Mouse (Mus musculus): ENCODE measurements around the gene Gm5591.
"Not testable (repeated sequence)": the region's sequence is repeated elsewhere in the genome, so short reads cannot be mapped to it uniquely, and the experiment has no call there.

Gm5591 gene
- long read RNA-seq, experiment 1, result 0 reads
- long read RNA-seq, experiment 2, result 0 reads

- intact Hi-C loops (cut with DNase I), result not testable (repeated sequence)
Measured at GRCm38 (mm10) chr7:38528093-38528492, at the start of gene Gm5591. Gene Gm5591, minus strand, starts transcription at chr7:38528193.

DNA sequence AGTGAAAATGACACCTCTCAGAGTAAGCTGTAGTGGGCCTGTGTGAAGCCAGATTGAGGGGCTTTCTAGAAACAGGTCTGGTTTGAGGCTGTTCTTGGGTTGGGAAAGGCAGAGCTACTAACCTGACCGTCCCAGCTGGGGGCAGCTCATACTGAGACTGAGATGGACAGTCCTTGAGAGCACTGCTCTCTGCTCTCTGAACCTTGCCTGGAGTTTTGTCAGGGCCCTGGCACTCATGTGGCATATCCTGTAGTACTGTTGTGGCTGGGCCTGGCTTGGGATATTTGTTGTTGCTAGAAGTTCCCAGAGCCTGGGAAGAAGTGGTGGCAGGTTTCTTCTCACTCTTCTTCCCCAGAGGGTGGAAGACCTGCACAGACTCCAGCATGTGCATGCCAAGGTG lies 39.5 kb downstream of the Gm5591 start:
- intact Hi-C loops (cut with DNase I), result not testable (repeated sequence)

All from adrenal gland (tissue).